Mouse (Mus musculus) hindbrain, postnatal 0 days (tissue): Measurements from ENCODE around the gene Rps15. TPM values are rescaled to one million over a fixed set of nuclear protein-coding genes. Genes with fewer than 3 reads are reported as not detected.

Experiments
- ATAC-seq: fragments of 200-750 bp; cut with Nextera tagmentation; 2 replicates; pipeline ENCODE4 v1.8.0; 2017; ENCODE audit warnings: mild to moderate bottlenecking, moderate TSS enrichment, moderate library complexity
- DNase-seq: peaks from one replicate; pipeline ENCODE4 v3.0.0-alpha.2; 2015; ENCODE audit warnings: low spot score
- H3K27ac ChIP-seq: fragments of 300-500 bp; sonication (generic); 2 replicates; pipeline ENCODE4 v1.5.1; 2014; ENCODE audit warnings: mild to moderate bottlenecking
- H3K27me3 ChIP-seq: fragments of 300-500 bp; sonication (generic); 2 replicates; pipeline ENCODE4 v1.6.1; 2014; ENCODE audit warnings: low read length, mixed read lengths; ENCODE audit not compliant: insufficient read depth
- H3K36me3 ChIP-seq: fragments of 300-500 bp; sonication (generic); 2 replicates; pipeline ENCODE4 v1.6.1; 2014; ENCODE audit warnings: low read length, mixed read lengths; ENCODE audit not compliant: insufficient read depth
- H3K4me1 ChIP-seq: fragments of 300-500 bp; sonication (generic); 2 replicates; pipeline ENCODE4 v1.6.1; 2014; ENCODE audit warnings: antibody characterized with exemption, low read length, mixed read lengths; ENCODE audit not compliant: insufficient read depth
- H3K4me2 ChIP-seq: fragments of 300-500 bp; sonication (generic); 2 replicates; pipeline ENCODE4 v1.6.1; 2014; ENCODE audit warnings: low read depth, mild to moderate bottlenecking, low read length, moderate library complexity, mixed read lengths
- H3K4me3 ChIP-seq: fragments of 300-500 bp; sonication (generic); 2 replicates; pipeline ENCODE4 v1.5.1; 2014; ENCODE audit warnings: low read length
- H3K9ac ChIP-seq: fragments of 300-500 bp; sonication (generic); replicated peaks from 2 replicates; pipeline ENCODE4 v1.6.1; 2014; ENCODE audit warnings: mild to moderate bottlenecking, low read length, moderate library complexity, mixed read lengths
- H3K9me3 ChIP-seq: fragments of 300-500 bp; sonication (generic); 2 replicates; pipeline ENCODE4 v1.6.1; 2016; ENCODE audit warnings: low read length, mixed read lengths
- CTCF ChIP-seq: IDR thresholded peaks from 2 replicates; pipeline ENCODE4 v1.5.1; 2016; ENCODE audit warnings: antibody characterized with exemption, control low read depth, low read depth
- WGBS: fragments of 180-500 bp; shearing (Covaris S2); extraction: QIAGEN DNeasy Blood & Tissue Kit; methylation state at CpG from one replicate; pipeline ENCODE4 v1.1.7; 2014; 5-methylcytosine and 5-hydroxymethylcytosine counted together
- polyA plus RNA-seq: library from polyadenylated mRNA; unstranded; fragments of >200 nt; fragmentation: Nextera tagmentation; extraction: Ambion mirVana; gene quantifications from 2 replicates; pipeline ENCODE4 v1.2.1, GENCODE M21; 2015
- total RNA-seq: library from RNA; depleted of rRNA; stranded (reverse); fragments of >200 nt; gene quantifications from 2 replicates; pipeline ENCODE4 v1.2.3, GENCODE M21; 2014

Rps15 gene
- total and polyA plus RNA-seq, 2 experiments from 2014 or later, result 676 to 1,031 TPM

GRCm38 (mm10) chr10:80248971-80249640, 43.1 kb upstream of the Rps15 start, which contains the start of gene Ndufs7:
Ndufs7 (plus strand) TSS chr10:80249121.
- DNase-seq (peak; percentile 95), ATAC-seq (peak; percentile 94)
- Histone ChIP-seq H3K27ac (peak within 1 kb of the TSS; percentile 92), H3K9ac (peak within 1 kb of the TSS; percentile 78), H3K4me3 (peak within 1 kb of the TSS; percentile 81), H3K4me1 (peaks cover 7% of the 10 kb centered on the region), H3K36me3 (peaks cover 10% of the 10 kb centered on the region; the same call in 1 of the 2 replicates), H3K27me3 (no peaks in the 10 kb centered on the region), H3K9me3 (no peaks in the 10 kb centered on the region), H3K4me2 (peak within 1 kb of the TSS; percentile 90)
- no peak; the same call in 1 of the 2 replicates for TF ChIP-seq CTCF
- WGBS, result under 1% methylated on average over 53 of the region's 53 CpGs

- Histone ChIP-seq H3K36me3 (peaks cover 20% of the 10 kb centered on the region), H3K27ac (peak overlapping the region; percentile 92), H3K4me3 (peak overlapping the region; percentile 81), H3K27me3 (no peaks in the 10 kb centered on the region), H3K9me3 (no peaks in the 10 kb centered on the region), H3K4me1 (peaks cover 7% of the 10 kb centered on the region), H3K4me2 (peak overlapping the region; percentile 90), H3K9ac (peak overlapping the region; percentile 78)
- DNase-seq (no peak), ATAC-seq (no peak)
- TF ChIP-seq CTCF, result no peak
- 34% methylated on average over 2 of the region's 2 CpGs for WGBS
Measured at GRCm38 (mm10) chr10:80250059-80250458, 42.2 kb upstream of the Rps15 start.

- ATAC-seq (no peak), DNase-seq (no peak)
- Histone ChIP-seq H3K9me3 (no peaks in the 10 kb centered on the region), H3K36me3 (peaks cover 25% of the 10 kb centered on the region), H3K27ac (no peak overlapping the region), H3K9ac (no peak overlapping the region), H3K4me1 (peaks cover 7% of the 10 kb centered on the region), H3K4me2 (peak overlapping the region; percentile 90), H3K4me3 (peak overlapping the region; percentile 81; the same call in 1 of the 2 replicates), H3K27me3 (no peaks in the 10 kb centered on the region)
- no peak for TF ChIP-seq CTCF
- 83% methylated on average over 4 of the region's 4 CpGs for WGBS
Measured at GRCm38 (mm10) chr10:80250573-80250972, 41.7 kb upstream of the Rps15 start.

- Histone ChIP-seq H3K4me2 (no peak overlapping the region), H3K4me1 (peaks cover 7% of the 10 kb centered on the region), H3K36me3 (peaks cover 39% of the 10 kb centered on the region), H3K9me3 (no peaks in the 10 kb centered on the region), H3K27ac (no peak overlapping the region), H3K9ac (no peak overlapping the region), H3K4me3 (no peak overlapping the region), H3K27me3 (no peaks in the 10 kb centered on the region)
- no peak for ATAC-seq
- TF ChIP-seq CTCF, result no peak
- no peak for DNase-seq
Measured at GRCm38 (mm10) chr10:80252011-80252410, 40.2 kb upstream of the Rps15 start.

GRCm38 (mm10) chr10:80252493-80253274, 39.6 kb upstream of the Rps15 start:
- Histone ChIP-seq H3K9ac (no peak overlapping the region), H3K27ac (no peak overlapping the region), H3K4me3 (no peak overlapping the region), H3K27me3 (no peaks in the 10 kb centered on the region), H3K4me2 (no peak overlapping the region), H3K4me1 (peaks cover 7% of the 10 kb centered on the region), H3K36me3 (peaks cover 42% of the 10 kb centered on the region), H3K9me3 (no peaks in the 10 kb centered on the region)
- no peak for DNase-seq
- ATAC-seq, result no peak
- no peak for TF ChIP-seq CTCF
- 90% methylated on average over 11 of the region's 11 CpGs for WGBS

GRCm38 (mm10) chr10:80253551-80253950, 38.7 kb upstream of the Rps15 start:
- H3K9ac ChIP-seq, result no peak overlapping the region
- peaks cover 51% of the 10 kb centered on the region for H3K36me3 ChIP-seq
- 87% methylated on average over 6 of the region's 6 CpGs for WGBS
- peaks cover 7% of the 10 kb centered on the region for H3K4me1 ChIP-seq
- no peaks in the 10 kb centered on the region for H3K27me3 ChIP-seq
- DNase-seq (no peak), ATAC-seq (no peak)
- no peak overlapping the region for H3K4me3 ChIP-seq
- H3K4me2 ChIP-seq, result no peak overlapping the region
- no peak for TF ChIP-seq CTCF
- H3K9me3 ChIP-seq, result no peaks in the 10 kb centered on the region
- H3K27ac ChIP-seq, result no peak overlapping the region
